Mouse (Mus musculus): ENCODE measurements at regions not wholly inside any gene's neighbourhood (a gene's known extent, or its start where the extent isn't known, plus 50 kb on each side); places are given as distances from the start of the nearest gene placed in this dataset.
"Not testable (repeated sequence)": the region's sequence is repeated elsewhere in the genome, so short reads cannot be mapped to it uniquely, and the experiment has no call there.

GRCm38 (mm10) chr17:13551693-13552404 lies 197.5 kb downstream of the Tcp10c start:
- DNase-seq, result not testable (repeated sequence)

DNA sequence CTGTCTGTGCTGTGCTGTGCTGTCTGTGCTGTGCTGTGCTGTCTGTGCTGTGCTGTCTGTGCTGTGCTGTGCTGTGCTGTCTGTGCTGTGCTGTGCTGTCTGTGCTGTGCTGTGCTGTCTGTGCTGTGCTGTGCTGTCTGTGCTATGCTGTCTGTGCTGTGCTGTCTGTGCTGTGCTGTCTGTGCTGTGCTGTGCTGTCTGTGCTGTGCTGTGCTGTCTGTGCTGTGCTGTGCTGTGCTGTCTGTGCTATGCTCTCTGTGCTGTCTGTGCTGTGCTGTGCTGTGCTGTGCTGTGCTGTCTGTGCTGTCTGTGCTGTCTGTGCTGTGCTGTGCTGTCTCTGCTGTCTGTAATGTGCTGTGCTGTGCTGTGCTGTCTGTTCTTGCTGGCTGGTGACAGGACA lies 198.5 kb downstream of the Tcp10c start:
- not testable (repeated sequence) for DNase-seq

DNA sequence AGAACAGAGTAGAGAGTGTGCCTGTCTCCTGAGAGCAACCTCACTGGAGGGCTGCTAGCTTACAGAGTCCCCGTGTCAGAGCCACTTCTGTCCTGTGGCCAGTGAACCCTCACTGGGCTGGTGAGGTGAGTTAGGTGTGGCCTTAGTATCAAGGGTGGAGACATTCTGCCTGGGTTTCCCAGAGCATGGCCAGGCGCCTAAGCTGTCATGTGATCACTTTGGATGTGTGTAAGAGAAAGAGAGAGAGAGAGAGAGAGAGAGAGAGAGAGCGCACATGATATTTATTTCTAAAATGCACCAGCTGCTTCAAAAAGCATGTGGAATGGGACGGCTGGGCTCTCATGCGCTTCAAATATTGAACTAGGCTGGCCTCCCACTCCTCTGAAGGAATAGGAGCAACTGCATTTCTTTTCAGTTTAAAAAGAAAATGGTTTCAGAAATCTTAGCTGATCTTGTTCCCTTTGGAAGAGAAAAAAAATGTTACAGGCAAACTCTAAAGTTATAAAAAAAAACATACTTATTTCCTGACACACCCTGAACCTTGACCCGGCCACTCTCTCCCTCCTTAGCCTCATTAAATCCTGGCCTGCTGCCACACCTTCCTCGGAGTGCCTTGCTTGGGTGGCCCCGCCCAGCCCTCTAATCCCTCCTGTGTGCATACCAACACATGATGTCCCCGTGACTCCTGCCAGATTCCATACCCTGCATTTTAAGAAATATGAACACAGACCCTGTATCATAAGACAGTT lies 201.1 kb downstream of the Tcp10c start:
- peak; percentile 91 to 94 for DNase-seq

DNA sequence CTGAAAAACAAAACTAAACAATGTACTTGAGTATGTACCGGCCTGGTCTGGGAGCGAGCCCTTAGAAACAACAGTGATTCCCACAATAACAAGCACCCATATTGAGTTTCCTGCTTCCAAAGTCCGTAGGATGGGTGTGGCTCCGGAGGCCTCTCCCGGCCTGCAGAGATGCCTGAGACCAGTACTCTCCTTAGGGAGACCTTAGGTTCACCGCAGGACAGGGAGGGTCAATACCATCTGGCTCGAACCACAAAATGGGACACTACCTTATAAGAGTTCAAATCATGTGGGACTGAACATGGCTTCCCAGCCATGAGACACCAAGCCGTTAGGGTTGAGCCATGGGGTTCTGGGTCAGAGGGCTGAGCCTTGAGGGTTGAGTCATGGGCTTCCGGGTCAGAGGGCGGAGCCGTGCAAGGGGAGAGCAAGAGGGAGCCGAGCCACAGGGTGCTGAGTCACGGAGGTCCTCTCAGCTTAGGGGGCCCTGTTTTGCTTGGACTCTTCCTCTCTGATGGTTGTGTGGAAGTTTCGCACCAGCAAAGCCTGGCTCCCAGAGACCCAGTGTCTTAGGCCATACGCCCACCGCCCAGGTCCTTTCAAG lies 201.8 kb downstream of the Tcp10c start:
- DNase-seq, result not testable (repeated sequence)

DNA sequence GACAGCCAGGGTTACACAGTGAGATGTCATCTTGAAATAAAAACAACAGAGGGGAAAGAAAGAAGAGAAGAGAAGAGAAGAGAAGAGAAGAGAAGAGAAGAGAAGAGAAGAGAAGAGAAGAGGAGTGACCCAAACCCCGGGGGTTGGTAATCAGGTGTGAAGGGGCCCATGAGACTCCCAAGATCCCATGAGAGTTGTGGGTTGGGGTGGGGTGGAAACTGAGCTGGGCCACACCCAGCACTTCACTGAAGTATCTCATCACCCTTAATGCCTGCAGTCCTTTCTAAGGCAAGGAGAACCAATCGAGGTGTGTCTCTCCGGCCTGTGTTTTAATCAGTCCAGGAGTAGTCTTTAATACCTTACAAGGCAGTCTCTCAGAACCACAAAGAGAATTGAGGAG lies 201.5 kb upstream of the Afdn start:
- DNase-seq, result peak in 1 of 2 experiments; percentile 39

DNA sequence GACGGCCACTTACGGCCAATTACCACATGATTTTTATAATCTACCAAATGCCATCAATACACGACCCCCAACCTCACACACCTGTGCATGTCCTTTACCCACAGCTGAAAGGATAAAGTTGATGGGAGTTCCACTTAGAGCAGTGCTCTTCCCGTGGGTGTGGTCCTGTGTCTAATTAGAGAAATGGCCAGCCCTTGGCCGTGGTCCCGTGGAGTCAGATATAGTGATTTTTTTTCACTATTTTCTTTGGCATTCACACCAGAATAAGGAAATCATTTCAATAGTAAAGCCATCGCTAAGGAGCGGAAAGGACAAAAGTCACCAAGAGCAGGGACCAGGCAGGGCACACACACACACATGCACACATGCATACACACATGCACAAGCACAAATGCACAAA lies 199.0 kb upstream of the Afdn start:
- DNase-seq, result no peak

DNA sequence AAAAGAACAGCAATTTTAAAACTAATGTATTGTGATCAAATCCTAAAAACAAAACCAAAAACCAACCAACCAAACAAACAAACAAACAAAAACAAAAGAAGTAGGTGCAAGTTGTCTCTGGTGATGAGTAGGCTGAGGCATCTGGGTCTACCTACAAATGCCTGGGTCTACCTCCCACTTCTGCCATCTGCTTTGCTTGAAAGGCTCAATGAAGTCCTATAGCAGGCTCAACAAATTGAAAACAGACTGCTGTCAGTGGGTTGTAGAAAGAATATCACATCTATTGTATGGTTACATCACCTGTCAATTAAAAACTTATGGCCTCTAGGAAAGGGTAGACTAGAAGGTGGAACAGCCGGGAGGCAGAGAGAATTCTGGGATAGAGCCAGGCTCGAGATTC lies 197.4 kb upstream of the Afdn start:
- DNase-seq, result no peak

DNA sequence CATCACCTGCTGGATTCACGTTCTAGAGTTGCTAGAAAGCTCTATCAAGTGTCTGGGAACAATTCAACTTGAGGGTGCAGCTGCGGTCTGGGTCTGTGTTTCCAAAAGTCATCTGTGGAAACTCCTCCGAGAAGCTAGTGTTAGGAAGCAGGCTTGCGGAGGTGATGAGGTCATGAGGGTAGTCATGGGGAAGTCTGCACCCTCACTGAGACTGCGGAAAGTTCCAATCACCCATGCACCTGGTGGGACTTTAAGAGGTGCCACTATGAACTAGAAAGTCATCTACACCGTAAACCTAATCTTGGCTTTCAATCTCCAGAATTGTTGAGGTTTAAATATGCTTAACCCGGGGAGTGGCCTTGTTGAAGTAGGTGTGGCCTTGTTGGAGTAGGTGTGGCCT lies 195.5 kb upstream of the Afdn start:
- DNase-seq, result no peak

- DNase-seq, result no peak
These were observed 193.7 kb upstream of the Afdn start for GRCm38 (mm10) chr17:13566680-13567079.

GRCm38 (mm10) chr17:13567183-13567582 lies 193.2 kb upstream of the Afdn start:
- no peak for DNase-seq

GRCm38 (mm10) chr17:13570796-13571195 lies 189.5 kb upstream of the Afdn start:
- DNase-seq, result no peak

GRCm38 (mm10) chr17:13572204-13572833 lies 188.0 kb upstream of the Afdn start:
- no peak for DNase-seq

- DNase-seq, result no peak
These were observed 187.3 kb upstream of the Afdn start for GRCm38 (mm10) chr17:13573036-13573435.

GRCm38 (mm10) chr17:13574122-13574521 lies 186.2 kb upstream of the Afdn start:
- no peak for DNase-seq

DNA sequence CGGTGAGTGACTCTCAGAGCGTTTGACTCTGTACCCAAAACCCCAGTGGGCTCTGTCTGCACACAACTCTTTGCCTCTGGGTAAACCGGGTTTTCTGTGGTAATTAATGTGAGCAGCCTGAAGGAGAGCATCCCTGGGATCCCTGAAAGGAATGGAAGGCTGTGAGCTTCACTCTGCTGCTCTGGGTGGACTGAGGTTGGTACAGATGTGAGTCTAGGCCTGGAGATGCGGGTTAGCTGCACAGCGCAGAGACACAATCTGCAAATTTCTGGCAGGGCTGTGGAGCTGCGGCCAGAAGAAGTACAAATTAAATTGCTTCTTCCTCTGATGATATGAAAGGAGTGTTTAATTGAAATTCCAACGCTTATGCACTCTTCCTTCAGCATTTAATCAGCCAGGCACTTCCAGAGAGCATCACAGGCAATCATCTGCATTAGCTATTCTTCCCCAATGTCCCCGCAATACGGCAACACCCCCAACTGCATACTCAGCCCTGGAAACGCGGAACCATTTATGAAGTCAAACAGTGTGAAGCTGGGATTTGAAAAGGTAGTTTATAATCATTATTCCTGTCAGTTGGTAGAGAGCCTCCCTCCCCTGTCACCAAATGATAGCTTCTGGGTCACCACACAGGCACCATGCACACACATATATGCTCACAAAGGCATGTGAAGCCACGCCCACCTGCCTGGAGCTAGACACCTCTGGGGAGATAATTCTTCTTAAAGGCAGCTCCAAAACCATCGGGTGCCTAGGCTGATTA lies 185.5 kb upstream of the Afdn start:
- no peak for DNase-seq

DNA sequence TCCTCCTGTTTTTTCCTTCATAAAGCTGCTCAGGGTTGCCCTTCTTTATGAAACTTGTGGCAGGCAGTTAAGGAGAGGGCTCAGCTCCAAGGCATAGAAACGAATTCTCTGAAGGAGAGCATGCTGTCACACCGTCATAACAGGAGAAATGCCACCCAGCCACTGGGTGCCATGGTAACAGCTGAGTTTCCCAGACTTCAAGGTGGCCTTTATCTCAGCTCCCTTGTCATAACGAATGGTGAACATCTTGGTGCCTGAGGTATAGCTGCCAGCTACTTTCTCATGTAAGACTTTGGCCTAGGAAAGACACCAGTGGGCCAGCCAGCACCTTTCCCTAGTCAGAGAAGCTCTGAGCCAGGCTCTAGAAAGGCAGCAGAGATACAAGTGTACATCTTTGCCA lies 182.5 kb upstream of the Afdn start:
- DNase-seq, result no peak

GRCm38 (mm10) chr17:13581214-13581920 lies 179.0 kb upstream of the Afdn start:
- DNase-seq, result no peak

GRCm38 (mm10) chr17:13581995-13582588 lies 178.2 kb upstream of the Afdn start:
- no peak for DNase-seq

GRCm38 (mm10) chr17:13583475-13584233 lies 176.7 kb upstream of the Afdn start:
- no peak for DNase-seq

- DNase-seq, result no peak
These were observed 175.9 kb upstream of the Afdn start for GRCm38 (mm10) chr17:13584394-13584793.

Data from lung, adult 18-20 months (tissue).